Mouse (Mus musculus): ENCODE results near the gene Mrgpra1.

DNA sequence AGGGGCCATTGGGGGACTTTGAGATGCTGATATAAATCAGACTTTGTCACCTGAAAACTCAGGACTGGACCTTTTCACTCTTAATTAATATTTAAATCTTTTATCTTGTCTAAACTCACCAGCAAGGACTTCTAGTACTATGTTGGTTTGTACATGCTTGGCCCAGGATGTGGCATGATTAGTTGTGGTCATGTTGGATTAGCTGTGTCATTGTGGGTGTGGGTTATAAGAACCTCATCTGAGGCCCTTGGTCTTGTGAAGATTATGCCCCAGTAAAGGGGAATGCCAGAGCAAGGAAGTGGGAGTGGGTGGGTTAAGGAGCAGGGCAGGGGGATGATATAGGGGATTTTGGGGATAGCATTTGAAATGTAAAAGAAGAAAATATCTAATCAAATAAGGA lies 47.1 kb upstream of the Mrgpra1 start:
- TF ChIP-seq CTCF (IDR thresholded peaks at IDR 0.05; ENCODE audit: extremely low read depth, insufficient read length, insufficient replicate concordance, low read depth, low read length) = no peak
- no peak for TF ChIP-seq POLR2A (IDR thresholded peaks at IDR 0.05; ENCODE audit: low read depth, low read length)
